Mouse (Mus musculus): ENCODE results near the gene Pcgf1.

Gene Pcgf1

DNA sequence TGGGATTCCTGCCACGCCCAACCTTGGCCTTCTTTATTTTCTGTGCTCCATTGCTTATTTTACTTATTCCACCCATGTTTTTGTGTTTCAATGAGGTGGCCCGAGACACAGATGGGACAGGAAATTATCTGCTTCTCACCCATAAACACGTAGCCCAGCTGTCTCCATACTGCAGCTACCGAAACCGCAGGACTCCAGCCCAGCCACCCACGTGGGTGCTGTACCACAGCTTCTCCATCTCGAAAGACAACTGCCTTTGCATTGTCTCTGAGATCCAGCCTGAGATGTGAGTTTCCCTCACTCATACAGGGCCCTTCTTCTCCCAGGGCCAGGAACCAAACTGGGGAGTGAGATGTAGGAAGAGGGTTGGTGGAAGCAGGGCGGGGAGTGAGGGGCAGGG, 11.7 kb upstream of the Pcgf1 start:
- no peak for DNase-seq (ENCODE audit: low spot score)

DNA sequence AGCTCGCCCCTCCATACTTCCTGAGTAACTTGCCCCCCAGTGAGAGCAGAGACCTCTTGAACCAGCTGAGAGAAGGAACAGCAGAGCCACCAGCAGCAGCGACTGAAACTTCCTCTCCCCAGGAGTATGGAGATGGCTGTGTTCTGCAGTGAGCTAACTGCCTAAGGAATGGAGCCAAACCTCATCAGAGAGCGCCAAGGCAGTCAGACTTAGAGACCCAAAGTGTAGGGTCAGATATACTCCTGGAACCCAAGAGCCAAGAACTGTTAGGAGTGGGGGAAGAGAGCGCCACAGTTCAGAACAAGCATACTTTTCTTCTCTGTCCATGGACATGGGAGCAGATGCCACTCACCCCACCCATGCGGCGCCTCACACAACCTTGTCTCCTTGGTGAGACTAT, 11.2 kb upstream of the Pcgf1 start:
- no peak for DNase-seq (ENCODE audit: low spot score)

DNA sequence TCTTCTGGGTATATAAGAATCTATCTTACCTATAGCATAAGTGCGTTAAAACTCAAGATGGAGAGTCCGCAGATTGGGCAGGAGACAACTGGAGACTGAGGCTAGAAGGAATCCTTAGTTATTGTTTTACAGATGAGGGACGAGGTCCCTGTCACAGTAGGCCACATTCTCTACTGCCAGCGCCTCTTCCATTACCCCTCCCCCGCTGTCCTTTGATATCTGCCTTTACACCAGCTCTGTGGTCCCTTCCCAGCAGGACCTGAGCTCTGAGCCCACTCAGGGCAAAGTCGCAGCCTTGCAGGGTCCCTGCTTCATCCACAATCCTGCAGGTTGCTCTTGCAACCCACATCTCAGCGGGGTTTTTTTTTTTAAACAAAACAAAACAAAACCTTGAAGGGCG, 9.4 kb upstream of the Pcgf1 start:
- DNase-seq (ENCODE audit: low spot score) = no peak

DNA sequence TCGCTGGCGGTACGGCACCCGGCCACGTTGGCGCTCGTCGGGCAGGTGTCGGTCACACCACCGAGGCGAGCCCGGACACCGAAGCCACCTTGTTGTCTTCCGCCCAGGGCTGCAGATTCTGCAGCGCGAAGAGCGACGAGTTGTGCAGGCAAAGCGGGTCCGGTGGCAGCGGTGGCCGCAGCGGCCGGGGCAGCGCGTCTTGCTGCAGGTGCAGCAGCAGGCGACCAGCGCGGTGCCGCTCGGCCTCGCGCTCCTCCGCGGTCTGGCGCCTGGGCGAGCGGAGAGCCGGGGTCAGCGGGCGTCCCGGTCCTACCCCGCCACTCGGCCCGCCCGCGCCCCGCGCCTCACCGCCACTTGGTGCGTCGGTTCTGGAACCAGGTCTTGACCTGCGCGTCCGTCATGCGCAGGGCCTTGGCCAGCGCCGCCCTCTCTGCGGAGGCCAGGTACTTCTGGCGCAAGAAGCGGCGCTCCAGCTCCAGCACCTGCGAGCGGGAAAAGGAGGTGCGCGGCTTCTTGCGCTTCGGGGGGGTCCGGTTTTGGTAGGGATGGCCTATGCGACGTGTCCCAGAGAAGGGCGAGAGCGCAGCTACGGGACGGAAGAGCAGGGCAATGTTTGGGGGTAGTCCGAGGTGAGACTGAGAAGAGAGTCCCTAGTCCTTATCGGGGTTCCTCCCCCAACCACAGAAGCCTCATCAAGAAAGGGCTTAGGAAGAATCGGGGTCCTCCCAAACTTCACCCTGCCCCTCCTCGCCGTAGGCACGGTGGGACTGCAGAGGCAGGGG, 8.8 kb upstream of the Pcgf1 start:
- no peak for DNase-seq (ENCODE audit: low spot score)

DNA sequence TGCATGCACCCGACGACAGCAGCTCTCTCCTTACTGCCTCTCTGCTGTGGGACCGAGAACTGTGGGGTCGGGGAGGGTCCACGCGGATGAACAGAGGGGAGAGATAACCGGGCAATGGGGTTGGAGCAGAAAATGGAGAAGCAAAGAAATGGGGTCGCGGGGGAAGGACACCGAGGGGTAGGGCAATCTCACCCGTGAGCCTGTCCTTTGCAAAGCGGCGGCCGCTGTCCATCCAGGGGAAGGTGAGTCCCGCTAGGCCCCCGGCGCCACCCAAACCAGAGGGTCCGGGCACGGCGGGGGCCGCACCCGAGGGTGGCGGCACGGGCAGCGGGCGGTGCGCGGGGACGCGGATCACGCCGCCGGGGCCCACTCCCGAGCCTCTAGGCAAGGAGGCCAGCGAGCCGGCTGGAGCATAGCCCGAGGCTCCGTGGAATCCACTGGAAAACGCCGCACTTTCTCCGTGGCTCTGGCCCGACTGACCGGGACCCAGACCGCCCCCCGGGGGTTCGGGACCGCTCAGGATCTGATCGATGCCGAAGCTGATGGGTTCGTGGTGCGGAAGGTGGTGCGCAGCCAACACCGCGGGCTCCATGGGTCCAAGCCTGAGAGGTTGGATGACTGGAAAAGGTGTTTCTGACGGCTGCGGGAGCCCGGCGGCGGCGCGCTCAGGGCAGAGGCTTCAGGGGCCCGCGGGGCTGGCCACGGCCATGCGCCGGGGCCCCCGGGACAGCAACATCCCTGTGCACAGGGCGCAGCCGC, 8.0 kb upstream of the Pcgf1 start:
- no peak for DNase-seq (ENCODE audit: low spot score)

DNA sequence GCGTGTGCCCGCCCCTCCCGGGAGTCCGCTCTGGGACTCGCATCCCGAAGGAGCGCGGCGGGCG, 7.6 kb upstream of the Pcgf1 start, which contains the start of gene Tlx2:
Gene Tlx2, minus strand, starts transcription at position 47 of the 64 bp plus-strand sequence.
- no peak for DNase-seq (ENCODE audit: low spot score)

DNA sequence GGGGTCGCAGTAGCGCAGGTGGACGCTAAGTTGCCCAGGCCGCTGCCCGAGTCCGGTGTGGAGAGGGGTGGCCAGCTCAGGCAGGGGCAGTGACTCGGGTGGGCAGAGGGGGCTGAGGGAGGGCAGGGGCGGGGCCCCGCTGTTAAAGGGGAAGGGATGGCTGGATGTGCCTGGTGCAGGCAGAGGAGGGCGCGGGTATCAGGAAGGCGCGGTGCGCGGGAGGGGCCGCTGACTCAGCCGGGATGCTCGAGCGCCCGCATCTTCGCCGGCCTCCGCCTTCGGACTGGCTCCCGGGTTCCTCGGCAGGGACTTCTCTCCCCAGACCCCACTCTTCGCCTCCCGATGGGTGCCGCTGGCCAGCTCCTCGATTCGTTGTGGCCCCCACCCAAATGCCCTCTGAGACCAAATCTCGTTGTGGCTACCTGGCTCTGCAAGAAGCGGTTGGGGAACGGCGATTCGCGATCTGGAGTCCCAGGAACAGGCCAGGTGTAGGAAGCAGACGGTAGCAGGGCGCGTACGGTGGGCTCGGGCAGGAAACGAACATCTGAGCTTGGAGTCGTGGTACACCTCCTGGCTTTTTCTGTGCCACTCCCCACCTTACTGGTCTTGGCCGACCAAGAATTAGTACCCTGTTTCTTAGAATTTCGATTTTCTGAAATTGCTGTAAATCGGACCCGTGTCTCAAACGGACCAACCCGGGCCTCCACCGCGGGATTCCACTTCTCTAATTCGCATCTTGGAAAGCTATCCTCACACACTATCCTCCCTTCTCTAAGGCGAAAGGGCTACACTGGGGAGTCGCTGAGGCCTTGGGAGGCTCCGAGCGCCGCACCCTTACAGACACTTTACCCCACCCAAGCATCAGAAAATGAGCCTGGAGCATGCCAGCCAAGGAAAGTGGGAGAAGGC, 7.1 kb upstream of the Pcgf1 start:
- DNase-seq (ENCODE audit: low spot score) = no peak

DNA sequence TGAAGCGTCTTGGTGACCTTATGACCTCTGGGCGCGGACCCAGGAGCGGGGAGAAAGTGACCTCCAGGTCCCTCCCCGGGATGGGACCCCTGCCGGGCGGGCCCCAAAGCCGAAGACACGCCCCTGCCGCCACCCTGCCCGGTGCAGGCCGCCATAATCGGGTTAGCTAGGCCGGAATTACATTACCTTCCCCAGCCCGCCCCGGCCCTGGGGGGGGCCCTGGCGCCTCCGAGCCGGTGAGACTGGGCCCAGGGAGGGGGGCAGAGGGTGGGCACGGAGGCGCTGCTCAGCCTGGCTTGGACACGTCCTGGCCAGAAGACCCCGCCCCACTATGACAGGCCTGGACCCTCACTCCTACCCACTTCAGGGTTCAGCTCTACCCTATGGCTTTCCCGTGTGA, 6.4 kb upstream of the Pcgf1 start:
- DNase-seq (ENCODE audit: low spot score) = no peak

DNA sequence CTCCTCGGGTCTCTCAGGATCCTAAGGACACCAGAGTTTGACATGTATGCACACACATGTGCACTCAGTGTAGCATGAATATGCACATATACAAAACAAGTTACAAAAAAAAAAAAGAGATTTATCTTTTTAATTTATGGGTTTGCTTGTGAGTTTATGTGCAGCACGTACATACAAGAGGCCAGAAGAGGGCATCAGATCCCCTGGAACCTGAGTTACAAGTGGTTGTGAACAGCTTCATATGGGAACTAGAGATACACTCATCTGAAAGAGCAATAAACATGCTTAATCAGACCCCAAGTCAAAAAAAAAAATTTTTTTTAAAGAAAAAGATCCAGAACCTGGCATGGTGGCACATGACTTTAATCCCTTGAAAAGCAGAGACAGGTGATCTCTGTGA, 2.7 kb upstream of the Pcgf1 start:
- no peak for DNase-seq (ENCODE audit: low spot score)

DNA sequence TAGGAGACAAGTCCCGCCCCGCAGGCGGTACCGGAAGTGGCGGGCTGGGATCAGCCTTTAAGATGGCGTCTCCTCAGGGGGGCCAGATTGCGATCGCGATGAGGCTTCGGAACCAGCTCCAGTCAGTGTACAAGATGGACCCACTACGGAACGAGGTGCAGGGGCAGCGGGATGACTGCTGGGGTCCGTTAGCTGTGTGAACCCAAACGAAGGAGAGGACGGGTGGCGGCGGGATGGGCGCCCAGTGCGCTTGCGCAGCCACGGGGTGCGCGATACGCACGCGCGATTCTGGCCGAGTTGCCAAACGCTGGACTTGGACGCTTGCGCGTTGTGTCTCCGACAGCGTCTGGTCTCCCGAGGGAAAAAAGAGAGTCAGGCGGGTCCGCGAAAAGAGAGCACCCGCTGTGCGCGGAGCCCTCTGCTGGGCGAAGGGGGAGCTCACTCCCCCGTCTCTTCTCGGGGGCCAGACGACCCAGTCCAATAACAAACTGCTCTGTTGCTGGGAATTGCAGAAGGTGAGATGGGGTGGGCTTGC, 722 bp downstream of the Pcgf1 start:
- DNase-seq (ENCODE audit: low spot score) = peak; percentile 100

DNA sequence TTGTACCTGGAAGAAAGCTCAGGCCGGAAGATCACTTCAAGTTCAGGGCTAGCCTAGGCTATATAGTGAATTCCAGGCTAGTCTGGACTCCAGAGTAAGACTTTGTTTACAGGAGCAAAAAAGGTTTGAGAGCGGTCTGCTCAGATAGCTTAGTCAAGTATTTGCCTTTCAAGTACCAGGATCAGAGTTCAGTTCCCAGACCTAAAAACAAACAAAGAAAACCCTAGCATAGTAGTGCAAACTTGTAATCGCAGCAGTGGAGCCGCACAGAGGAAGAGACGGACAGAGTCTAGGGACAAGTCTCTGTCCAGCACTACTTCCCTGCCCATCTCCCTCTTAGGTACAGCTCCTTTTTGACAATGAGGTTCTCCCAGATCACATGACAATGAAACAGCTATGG, 2.5 kb downstream of the Pcgf1 start:
- no peak for DNase-seq (ENCODE audit: low spot score)

DNA sequence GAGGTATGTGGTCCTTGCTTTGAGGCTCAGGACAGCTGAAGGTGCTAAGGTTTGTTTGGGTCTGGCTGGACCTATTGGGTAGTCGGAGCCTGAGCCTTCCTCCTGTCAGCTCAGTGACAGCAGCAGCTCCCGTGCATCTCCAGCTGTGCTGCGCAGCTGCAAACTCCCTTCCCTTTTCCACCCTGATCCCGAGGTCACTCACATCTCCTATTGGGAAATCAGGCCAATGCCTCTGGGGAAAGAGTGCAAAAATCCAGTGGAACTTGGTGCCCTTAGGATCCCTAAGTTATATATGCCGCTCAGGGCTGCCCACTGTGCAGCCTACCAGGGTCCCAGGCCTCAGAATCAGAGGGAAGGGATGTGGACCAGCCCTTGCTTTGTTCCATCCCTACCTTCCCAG, 5.8 kb downstream of the Pcgf1 start:
- DNase-seq (ENCODE audit: low spot score) = no peak

DNA sequence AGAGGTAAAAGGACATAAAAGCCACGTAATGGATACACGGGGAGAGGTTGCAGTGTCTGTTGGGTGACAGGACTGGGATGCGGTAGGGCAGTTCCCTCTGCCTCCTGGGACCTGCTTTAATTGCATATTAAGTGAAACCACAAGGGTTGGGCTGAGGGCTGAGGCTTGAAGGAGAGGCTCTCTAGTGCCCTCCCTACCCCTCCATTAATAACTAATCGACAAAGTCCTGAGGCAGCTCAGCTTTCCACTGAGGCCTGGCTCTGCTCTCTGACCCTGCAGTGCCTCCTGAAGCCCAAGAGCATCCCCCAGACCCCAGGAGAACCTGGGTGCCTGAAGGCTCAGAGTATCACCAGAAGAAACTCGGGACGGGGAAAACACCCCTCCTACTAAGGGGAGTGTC, 6.8 kb downstream of the Pcgf1 start:
- no peak for DNase-seq (ENCODE audit: low spot score)

DNA sequence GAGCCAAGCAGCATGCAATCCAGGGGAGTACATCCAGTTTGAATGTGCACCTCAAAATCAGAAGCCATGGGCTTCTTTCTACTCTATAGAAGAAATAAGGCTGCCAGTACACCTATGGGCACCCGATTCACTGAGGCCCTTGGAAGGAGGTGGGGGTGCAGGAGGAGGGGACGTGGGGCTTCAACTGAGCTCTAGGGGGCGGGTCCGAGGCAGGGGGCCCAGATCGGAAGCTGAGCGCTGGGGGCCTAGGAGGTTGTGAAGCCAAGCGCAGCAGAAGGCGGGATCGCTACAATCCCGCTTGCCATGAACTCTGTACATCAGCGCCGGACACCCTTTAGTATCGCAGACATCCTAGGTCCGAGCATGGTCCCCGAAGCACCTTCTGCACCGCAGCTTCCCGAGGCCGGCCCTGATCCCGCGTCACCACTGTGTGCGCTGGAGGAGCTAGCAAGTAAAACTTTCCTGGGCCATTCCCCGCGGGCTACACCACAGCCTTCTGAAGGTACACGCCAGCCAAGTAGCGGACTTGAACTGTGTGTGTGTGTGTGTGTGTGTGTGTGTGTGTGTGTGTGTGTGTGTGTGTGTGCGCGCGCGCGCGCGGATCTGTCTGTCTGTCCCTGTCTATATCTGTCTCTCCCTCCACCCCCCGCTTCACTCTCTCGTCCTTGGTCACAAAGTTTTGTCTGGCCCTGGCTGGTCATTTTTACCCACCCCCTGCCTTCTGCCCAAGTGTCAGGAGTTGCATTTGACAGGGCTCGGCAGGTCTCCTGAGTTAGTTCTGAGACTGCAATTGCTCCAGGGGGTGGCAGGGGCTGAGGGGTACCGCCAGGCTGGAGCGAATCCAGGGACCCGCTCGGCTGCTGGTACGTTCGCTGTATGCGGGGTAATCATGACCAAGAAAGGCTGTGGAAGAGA, 8.7 kb downstream of the Pcgf1 start, which contains the start of gene Lbx2:
Gene Lbx2, plus strand, starts transcription at position 247 of the 915 bp plus-strand sequence.
- DNase-seq (ENCODE audit: low spot score) = no peak

DNA sequence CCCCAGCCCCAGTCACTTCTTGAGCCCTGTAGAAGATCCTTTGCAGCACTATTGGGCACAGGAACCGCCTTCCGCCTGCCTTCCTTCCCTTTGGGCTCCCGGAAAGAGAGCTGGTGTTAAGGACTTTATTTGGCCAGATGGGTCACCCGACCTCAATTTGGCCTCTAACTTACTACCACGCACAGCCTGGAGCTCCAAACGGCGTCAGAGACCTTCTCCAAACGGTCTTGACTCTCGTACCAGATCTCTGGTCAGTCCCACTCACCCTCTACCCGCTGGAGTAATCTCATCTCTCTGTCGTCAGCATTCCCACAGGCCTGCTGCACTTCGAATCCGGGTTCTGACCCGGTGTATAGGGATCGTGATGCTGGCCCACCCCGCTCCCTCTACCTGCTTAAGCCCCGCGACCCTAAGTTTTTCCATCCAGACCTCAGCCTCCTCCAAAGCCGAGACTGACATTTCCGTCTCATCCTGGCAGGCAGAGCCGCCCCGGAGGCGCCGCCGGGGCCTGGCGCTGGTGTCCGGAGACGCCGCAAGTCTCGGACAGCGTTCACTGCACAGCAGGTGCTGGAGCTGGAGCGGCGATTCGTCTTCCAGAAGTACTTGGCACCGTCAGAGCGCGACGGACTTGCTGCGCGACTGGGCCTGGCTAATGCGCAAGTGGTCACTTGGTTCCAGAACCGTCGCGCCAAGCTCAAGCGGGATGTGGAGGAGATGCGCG, 9.7 kb downstream of the Pcgf1 start:
- DNase-seq (ENCODE audit: low spot score) = no peak

DNA sequence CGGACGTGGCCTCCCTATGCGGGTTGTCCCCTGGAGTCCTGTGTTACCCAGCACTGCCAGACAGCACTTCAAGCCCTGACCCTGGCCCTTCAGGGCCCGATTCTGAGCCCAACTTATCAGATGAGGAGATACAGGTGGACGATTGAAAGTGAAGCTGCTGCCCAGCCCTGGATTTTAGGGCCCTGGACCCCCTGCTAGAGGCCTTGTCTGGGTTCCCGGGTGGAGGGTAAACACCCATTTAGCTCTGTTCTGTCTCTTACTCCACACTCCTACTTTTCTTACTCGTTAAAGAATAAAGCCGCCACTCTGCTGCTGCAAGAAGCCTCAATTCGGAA, 10.2 kb downstream of the Pcgf1 start:
- DNase-seq (ENCODE audit: low spot score) = no peak

DNA sequence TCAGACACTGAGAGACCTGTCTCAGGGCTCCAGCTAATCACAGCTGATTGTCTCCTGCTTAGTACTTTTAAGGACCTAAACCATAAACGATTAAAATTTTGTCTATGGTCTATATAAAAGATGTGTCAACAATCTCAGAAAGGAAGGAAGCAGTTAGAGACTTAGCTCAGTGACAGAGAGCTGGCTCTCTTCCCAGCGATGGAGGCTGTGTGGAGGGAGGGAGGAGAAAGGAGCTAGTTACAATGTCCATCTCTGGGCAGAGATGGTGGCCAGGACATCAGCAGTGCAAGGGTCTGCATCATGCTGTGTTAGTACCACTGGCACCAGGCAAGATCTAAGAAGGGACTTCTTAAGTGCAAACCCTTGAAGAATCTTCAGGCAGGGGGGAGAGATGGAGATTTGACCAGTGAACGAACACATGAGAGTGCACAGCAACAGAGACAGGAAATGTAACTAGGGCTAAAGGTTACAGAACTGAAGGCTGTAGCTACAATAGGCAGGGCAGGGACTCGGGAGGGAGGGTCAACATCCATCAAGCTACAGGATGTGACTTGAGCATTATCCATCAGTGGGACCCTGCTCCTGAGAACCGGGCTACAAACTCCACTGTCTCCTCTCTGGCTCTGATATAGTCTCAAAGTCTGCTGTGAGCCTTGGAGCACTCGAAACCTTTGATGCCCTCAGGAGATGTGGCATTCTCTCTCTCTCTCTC, 14.9 kb downstream of the Pcgf1 start:
- no peak for DNase-seq (ENCODE audit: low spot score)

DNA sequence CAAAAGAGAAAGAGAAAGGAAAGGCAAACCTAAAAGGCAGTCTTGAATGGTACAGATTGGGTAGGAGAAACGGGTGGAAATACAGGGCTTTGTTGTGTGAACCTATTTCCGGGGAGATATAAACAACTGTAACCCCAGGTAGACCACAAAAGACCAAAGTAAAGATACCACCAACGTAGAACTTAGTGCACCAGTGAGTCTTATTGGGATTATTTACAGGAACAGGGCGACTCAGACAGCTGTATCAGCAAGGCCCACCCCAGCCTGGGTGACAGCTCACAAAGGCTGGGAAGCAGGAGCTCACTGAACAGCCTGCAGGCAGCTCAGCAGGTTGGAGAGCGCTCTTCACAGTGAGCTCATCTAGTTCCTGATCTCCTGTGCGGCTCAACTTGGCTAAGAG, 18.3 kb downstream of the Pcgf1 start:
- DNase-seq (ENCODE audit: low spot score) = no peak

DNA sequence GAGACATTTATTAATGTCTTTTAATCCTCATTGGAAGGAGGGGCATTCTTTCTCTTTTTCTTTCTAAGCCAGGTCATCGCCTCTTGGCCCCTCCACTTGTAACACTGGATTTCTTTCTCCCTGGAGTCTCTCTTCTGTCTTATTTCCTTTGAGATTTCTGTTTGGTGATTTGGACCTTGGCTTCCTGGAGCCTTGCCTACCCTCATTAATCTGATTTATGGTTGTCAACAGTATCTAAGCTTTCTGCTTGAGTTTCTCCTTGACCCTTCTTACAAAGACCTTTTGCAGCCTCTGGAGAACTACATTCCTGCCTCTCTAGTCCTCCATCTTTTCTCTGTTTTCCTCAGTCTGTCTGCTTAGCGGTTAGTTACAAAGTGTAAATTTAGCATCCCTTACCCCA, 20.7 kb downstream of the Pcgf1 start:
- DNase-seq (ENCODE audit: low spot score) = no peak

DNA sequence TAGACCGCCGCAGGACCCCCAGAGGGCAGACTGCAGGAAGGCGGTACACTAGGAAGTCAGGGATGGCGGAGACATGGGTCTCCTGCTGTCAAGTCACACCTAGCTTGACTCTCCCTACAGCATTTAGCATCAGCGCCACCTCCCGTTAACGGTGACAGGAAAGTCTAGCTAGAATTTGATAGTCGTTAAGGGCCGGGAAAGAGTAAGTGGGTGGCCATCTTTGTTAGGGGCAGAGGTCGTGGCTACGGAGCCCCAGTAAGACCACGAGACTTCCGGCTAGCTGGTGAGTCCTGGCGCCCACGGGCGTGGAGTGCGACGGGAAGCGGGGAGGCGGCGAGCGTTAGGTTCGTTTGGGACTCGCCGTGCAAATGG, 23.6 kb downstream of the Pcgf1 start, which contains the start of the genes Ccdc142 and Gm42688:
Gene Ccdc142, plus strand, starts transcription at position 286 of the 372 bp plus-strand sequence.
Gene Gm42688, plus strand, starts transcription at position 302 of the 372 bp plus-strand sequence.
- peak; percentile 74 for DNase-seq (ENCODE audit: low spot score)
